Mouse (Mus musculus) testis, adult 2 months (tissue): ENCODE results near the gene Ppp1r13b. TPM values are rescaled to one million over a fixed set of nuclear protein-coding genes. Genes with fewer than 3 reads are reported as not detected.

Experiments
- H3K27ac ChIP-seq: fragments of 200-500 bp; 2 replicates; pipeline ENCODE4 v1.5.1; 2012; ENCODE audit warnings: low read depth, low read length; ENCODE audit not compliant: control insufficient read depth, insufficient read depth
- H3K27me3 ChIP-seq: fragments of 200-500 bp; 2 replicates; pipeline ENCODE4 v1.6.1; 2012; ENCODE audit warnings: mild to moderate bottlenecking, low read length, moderate library complexity; ENCODE audit not compliant: control insufficient read depth, insufficient read depth
- H3K36me3 ChIP-seq: fragments of 200-500 bp; 2 replicates; pipeline ENCODE4 v1.6.1; 2012; ENCODE audit warnings: mild to moderate bottlenecking, low read length; ENCODE audit not compliant: control insufficient read depth, insufficient read depth
- H3K4me1 ChIP-seq: fragments of 200-500 bp; 2 replicates; pipeline ENCODE4 v1.6.1; 2012; ENCODE audit warnings: low read length; ENCODE audit not compliant: control insufficient read depth, insufficient read depth
- H3K4me3 ChIP-seq: fragments of 200-500 bp; 2 replicates; pipeline ENCODE4 v1.5.1; 2012; ENCODE audit warnings: low read depth, mild to moderate bottlenecking, low read length, moderate library complexity, mixed read lengths; ENCODE audit not compliant: control insufficient read depth
- CTCF ChIP-seq: fragments of 200-500 bp; IDR thresholded peaks from 2 replicates; pipeline ENCODE4 v1.5.1; 2012; ENCODE audit warnings: low read depth, mild to moderate bottlenecking, inconsistent platforms, low read length, moderate library complexity; ENCODE audit not compliant: control insufficient read depth, insufficient read depth, insufficient replicate concordance
- POLR2A ChIP-seq: fragments of 200-500 bp; IDR thresholded peaks from 2 replicates; pipeline ENCODE4 v1.6.1; 2012; ENCODE audit warnings: low read depth, mild to moderate bottlenecking, inconsistent platforms, low read length, moderate library complexity; ENCODE audit not compliant: control insufficient read depth
- polyA plus RNA-seq: library from polyadenylated mRNA; depleted of rRNA; stranded (reverse); fragments of >200 nt; gene quantifications from 2 replicates; pipeline ENCODE4 v1.2.3, GENCODE M21; 2012

The Ppp1r13b gene
- polyA plus RNA-seq, 1 experiment = 17.1 TPM

- H3K4me3 ChIP-seq = no peak overlapping the region
- H3K27ac ChIP-seq = no peak overlapping the region
- H3K4me1 ChIP-seq = peaks cover 3% of the 10 kb centered on the region; the same call in 1 of the 2 replicates
- no peaks in the 10 kb centered on the region for H3K36me3 ChIP-seq
- TF ChIP-seq CTCF = no peak
- TF ChIP-seq POLR2A = no peak
- H3K27me3 ChIP-seq = no peaks in the 10 kb centered on the region
Measured at GRCm38 (mm10) chr12:111928411-111928966, 20.6 kb upstream of the Ppp1r13b start.

GRCm38 (mm10) chr12:111927338-111927737, 19.4 kb upstream of the Ppp1r13b start:
- Histone ChIP-seq H3K27ac (no peak overlapping the region), H3K4me3 (no peak overlapping the region), H3K4me1 (no peaks in the 10 kb centered on the region), H3K27me3 (no peaks in the 10 kb centered on the region), H3K36me3 (no peaks in the 10 kb centered on the region)
- TF ChIP-seq CTCF (no peak), POLR2A (no peak)

- Histone ChIP-seq H3K4me1 (no peaks in the 10 kb centered on the region), H3K27ac (no peak overlapping the region), H3K27me3 (no peaks in the 10 kb centered on the region), H3K36me3 (no peaks in the 10 kb centered on the region), H3K4me3 (no peak overlapping the region)
- TF ChIP-seq CTCF (no peak), POLR2A (no peak)
Measured at GRCm38 (mm10) chr12:111923117-111923516, 15.2 kb upstream of the Ppp1r13b start.

- no peak for TF ChIP-seq CTCF
- TF ChIP-seq POLR2A = no peak
- Histone ChIP-seq H3K27me3 (no peaks in the 10 kb centered on the region), H3K4me1 (0 out of 2 replicates have a peak, but pooled peaks cover 2% of the 10 kb centered on the region), H3K36me3 (no peaks in the 10 kb centered on the region), H3K4me3 (no peak overlapping the region), H3K27ac (no peak overlapping the region)
Measured at GRCm38 (mm10) chr12:111920046-111920445, 12.1 kb upstream of the Ppp1r13b start.

GRCm38 (mm10) chr12:111916514-111917217, 8.8 kb upstream of the Ppp1r13b start:
- H3K4me3 ChIP-seq = no peak overlapping the region
- no peak for TF ChIP-seq CTCF
- no peak for TF ChIP-seq POLR2A
- H3K27ac ChIP-seq = no peak overlapping the region

GRCm38 (mm10) chr12:111915781-111916180, 7.9 kb upstream of the Ppp1r13b start:
- TF ChIP-seq POLR2A (no peak), CTCF (no peak)
- no peak overlapping the region for H3K27ac ChIP-seq

More at GRCm38 (mm10) chr12:111916514-111917217, 8.8 kb upstream of the Ppp1r13b start:
- 0 out of 2 replicates have a peak, but pooled peaks cover 2% of the 10 kb centered on the region for H3K4me1 ChIP-seq
- no peaks in the 10 kb centered on the region for H3K36me3 ChIP-seq
- no peaks in the 10 kb centered on the region for H3K27me3 ChIP-seq

GRCm38 (mm10) chr12:111914031-111914430, 6.1 kb upstream of the Ppp1r13b start:
- no peak overlapping the region for H3K4me3 ChIP-seq
- no peak overlapping the region for H3K27ac ChIP-seq
- H3K36me3 ChIP-seq = no peaks in the 10 kb centered on the region
- H3K27me3 ChIP-seq = no peaks in the 10 kb centered on the region
- TF ChIP-seq CTCF = no peak
- TF ChIP-seq POLR2A = no peak
- H3K4me1 ChIP-seq = 0 out of 2 replicates have a peak, but pooled peaks cover 2% of the 10 kb centered on the region

More at GRCm38 (mm10) chr12:111915781-111916180, 7.9 kb upstream of the Ppp1r13b start:
- Histone ChIP-seq H3K36me3 (no peaks in the 10 kb centered on the region), H3K4me1 (0 out of 2 replicates have a peak, but pooled peaks cover 2% of the 10 kb centered on the region), H3K27me3 (no peaks in the 10 kb centered on the region), H3K4me3 (no peak overlapping the region)

- peaks cover 11% of the 10 kb centered on the region for H3K4me1 ChIP-seq
- H3K4me3 ChIP-seq = no peak overlapping the region
- no peaks in the 10 kb centered on the region for H3K27me3 ChIP-seq
- no peaks in the 10 kb centered on the region for H3K36me3 ChIP-seq
- no peak for TF ChIP-seq POLR2A
- no peak for TF ChIP-seq CTCF
- H3K27ac ChIP-seq = no peak overlapping the region
Measured at GRCm38 (mm10) chr12:111912802-111913201, 4.9 kb upstream of the Ppp1r13b start.
